Comparison of ENCODE assay signal across 18 mouse cellular contexts in the genomic region with DNA sequence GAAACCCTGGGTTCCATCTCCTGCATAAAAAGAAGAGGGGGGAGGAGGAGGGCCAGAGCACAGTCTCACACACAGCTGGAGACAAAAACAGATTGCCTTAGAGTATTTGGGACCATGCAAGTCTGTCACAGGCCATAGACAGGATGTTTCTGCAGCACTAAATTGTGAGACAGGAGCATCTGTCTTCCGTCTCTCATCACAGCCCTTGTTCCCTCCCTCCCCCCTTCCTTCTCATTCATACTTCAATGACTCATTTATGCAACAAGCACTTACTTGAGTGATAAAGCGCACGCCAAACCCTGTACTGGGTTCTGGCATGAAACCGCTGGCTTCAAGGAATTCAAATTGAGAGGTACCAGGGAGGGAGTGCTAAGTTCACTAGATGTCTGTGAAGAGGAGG. TPM values are rescaled to one million over a fixed set of nuclear protein-coding genes. Genes with fewer than 3 reads are reported as not detected.
DNase-seq lines count a peak whose midpoint lies in the region; ATAC-seq and TF ChIP-seq lines count a peak whose summit lies in the region.
"Had no signal": no experiment of that assay in that cellular context is flagged by ENCODE, and none has a peak within 500 bp of the region (broad histone marks: within the 10 kb centered on the region; RNA-seq: fewer than 3 reads in every experiment).

No protein-coding gene starts in this region.

- no peaks in the 10 kb centered on the region for H3K9me3 ChIP-seq in forebrain, embryonic 16.5 days (ENCODE audit: control insufficient read depth, low read length)
- H3K9me3 ChIP-seq in forebrain, embryonic 10.5 days: no peaks in the 10 kb centered on the region
- H3K9me3 ChIP-seq in heart, embryonic 15.5 days (replicated peaks): no peaks in the 10 kb centered on the region
- H3K9me3 ChIP-seq: embryonic facial prominence, embryonic 12.5 days; midbrain, embryonic 10.5 days had no signal

- H3K4me1 ChIP-seq in forebrain, embryonic 16.5 days (replicated peaks; ENCODE audit: control insufficient read depth, insufficient read depth, low read length): 0 out of 2 replicates have a peak, but pooled peaks cover 3% of the 10 kb centered on the region
- peaks cover 11% of the 10 kb centered on the region for H3K4me1 ChIP-seq in forebrain, embryonic 10.5 days
- H3K4me1 ChIP-seq in heart, embryonic 15.5 days (replicated peaks): peaks cover 13% of the 10 kb centered on the region
- H3K4me1 ChIP-seq: embryonic facial prominence, embryonic 12.5 days had no signal

- WGBS in forebrain, embryonic 16.5 days: 53% methylated on average over 4 of the region's 4 CpGs
- 93% methylated on average over 4 of the region's 4 CpGs for WGBS in forebrain, embryonic 10.5 days
- 42% methylated on average over 4 of the region's 4 CpGs for WGBS in heart, embryonic 15.5 days

- H3K9ac ChIP-seq in forebrain, embryonic 16.5 days (replicated peaks; ENCODE audit: low read depth, low read length): no peak overlapping the region
- H3K9ac ChIP-seq in heart, embryonic 15.5 days: no peak overlapping the region
- H3K9ac ChIP-seq: embryonic facial prominence, embryonic 12.5 days; liver, postnatal 0 days had no signal

- H3K4me3 ChIP-seq in forebrain, embryonic 16.5 days (replicated peaks; ENCODE audit: low read length): no peak overlapping the region
- no peak overlapping the region for H3K4me3 ChIP-seq in forebrain, embryonic 10.5 days
- no peak overlapping the region for H3K4me3 ChIP-seq in heart, embryonic 15.5 days
- no peak overlapping the region for H3K4me3 ChIP-seq in myocyte
- H3K4me3 ChIP-seq: embryonic facial prominence, embryonic 12.5 days; left cerebral cortex, adult 2 months; midbrain, embryonic 10.5 days had no signal

- H3K36me3 ChIP-seq in forebrain, embryonic 16.5 days (ENCODE audit: control insufficient read depth, insufficient read depth): no peaks in the 10 kb centered on the region
- no peaks in the 10 kb centered on the region for H3K36me3 ChIP-seq in forebrain, embryonic 10.5 days (replicated peaks)
- no peaks in the 10 kb centered on the region for H3K36me3 ChIP-seq in heart, embryonic 15.5 days
- H3K36me3 ChIP-seq in myocyte (ENCODE audit: control insufficient read depth, insufficient read depth): no peaks in the 10 kb centered on the region
- H3K36me3 ChIP-seq: embryonic facial prominence, embryonic 12.5 days; midbrain, embryonic 10.5 days had no signal

- H3K27me3 ChIP-seq in forebrain, embryonic 16.5 days (replicated peaks; ENCODE audit: control insufficient read depth, insufficient read depth, low read length): no peaks in the 10 kb centered on the region
- no peaks in the 10 kb centered on the region for H3K27me3 ChIP-seq in forebrain, embryonic 10.5 days (ENCODE audit: poor library complexity, severe bottlenecking)
- no peaks in the 10 kb centered on the region for H3K27me3 ChIP-seq in heart, embryonic 15.5 days
- no peaks in the 10 kb centered on the region for H3K27me3 ChIP-seq in myocyte (ENCODE audit: control insufficient read depth, insufficient read depth, insufficient read length)
- H3K27me3 ChIP-seq: embryonic facial prominence, embryonic 12.5 days had no signal

- no peaks in the 10 kb centered on the region for H3K79me2 ChIP-seq in myocyte (ENCODE audit: control insufficient read depth, insufficient read depth)

- TF ChIP-seq POLR2A in myocyte (IDR thresholded peaks at IDR 0.05; ENCODE audit: insufficient read length, low read depth): no peak

- peak; percentile 41; the same call in 1 of the 2 replicates for ATAC-seq in forebrain, embryonic 16.5 days
- peak; percentile 58 for ATAC-seq in heart, embryonic 15.5 days (replicated peaks; ENCODE audit: insufficient number of reproducible peaks, insufficient read depth, low FRiP score, low read depth)
- ATAC-seq: intestine, embryonic 16.5 days; liver, postnatal 0 days had no signal

- H3K4me2 ChIP-seq in forebrain, embryonic 16.5 days (ENCODE audit: low read length): no peak overlapping the region
- no peak overlapping the region for H3K4me2 ChIP-seq in heart, embryonic 15.5 days
- H3K4me2 ChIP-seq in myocyte (ENCODE audit: low read depth): peak overlapping the region; percentile 27
- H3K4me2 ChIP-seq: embryonic facial prominence, embryonic 12.5 days had no signal

- H3K27ac ChIP-seq in forebrain, embryonic 16.5 days (ENCODE audit: low read length): no peak overlapping the region
- H3K27ac ChIP-seq in forebrain, embryonic 10.5 days: no peak overlapping the region
- H3K27ac ChIP-seq in heart, embryonic 15.5 days: peak overlapping the region; percentile 42
- H3K27ac ChIP-seq: embryonic facial prominence, embryonic 12.5 days; left cerebral cortex, adult 2 months; midbrain, embryonic 10.5 days had no signal

- no peak overlapping the region for H3ac ChIP-seq in myocyte (ENCODE audit: control insufficient read depth, insufficient read length)

- DNase-seq in forebrain, embryonic 10.5 days (ENCODE audit: extremely low spot score, low spot score): no peak
- DNase-seq in layer of hippocampus, adult 9-11 months: peak; percentile 27
- DNase-seq in layer of hippocampus, postnatal 25 days (ENCODE audit: extremely low spot score in 1 of 2, low spot score in 1 of 2): no peak
- no peak for DNase-seq in thymus, postnatal 14 days
- DNase-seq in adrenal gland, postnatal 25 days: no peak
- DNase-seq: adrenal gland, postnatal 36 days; cerebellum, postnatal 25 days; gastrocnemius, postnatal 10 days; kidney, postnatal 4 days; liver, postnatal 0 days; thymus, postnatal 36 days had no signal

TF ChIP-seq in myocyte, 11 proteins besides CTCF, POLR2A, EP300 and RAD21:
- TF ChIP-seq REST (IDR thresholded peaks at IDR 0.05; ENCODE audit: insufficient read depth, insufficient read length): no peak
- peak in 2 of 3 experiments; percentile 39 to 63 for TF ChIP-seq MYOD1 (IDR thresholded peaks at IDR 0.05; ENCODE audit: control insufficient read depth in 1 of 3, insufficient read length in 2 of 3, low read depth in 2 of 3)

RNA-seq across cellular contexts. Expression of gene Slc25a5, which starts 36.2 kb away (rescaled TPM):
- polyA plus RNA-seq in forebrain, embryonic 16.5 days (2015; fragmentation: Nextera tagmentation; extraction: Ambion mirVana): 460 and 461 TPM in 2 replicates
- 867 and 903 TPM in 2 replicates for polyA plus RNA-seq in forebrain, embryonic 10.5 days (2016; fragmentation: Nextera tagmentation; extraction: Ambion mirVana)
- total RNA-seq in layer of hippocampus, postnatal 25 days (2021): 100 to 1,000 TPM; 334 to 370 TPM
- polyA plus RNA-seq in heart, embryonic 15.5 days (2015; fragmentation: Nextera tagmentation; extraction: Ambion mirVana): 962 and 1,080 TPM in 2 replicates
- 684 TPM for polyA plus RNA-seq in myocyte (2012; fragmentation: generic; extraction: Trizol)
- 414 and 427 TPM in 2 replicates for total RNA-seq in adrenal gland, postnatal 25 days (2021)

RNA-seq across cellular contexts. Expression of gene Ube2a, which starts 42.1 kb away (rescaled TPM):
- 109 and 112 TPM in 2 replicates for polyA plus RNA-seq in forebrain, embryonic 16.5 days (2015; fragmentation: Nextera tagmentation; extraction: Ambion mirVana)
- polyA plus RNA-seq in forebrain, embryonic 10.5 days (2016; fragmentation: Nextera tagmentation; extraction: Ambion mirVana): 126 and 131 TPM in 2 replicates
- total RNA-seq in layer of hippocampus, postnatal 25 days (2021): 10 to 100 TPM; 55.8 to 61.8 TPM
- 115 and 130 TPM in 2 replicates for polyA plus RNA-seq in heart, embryonic 15.5 days (2015; fragmentation: Nextera tagmentation; extraction: Ambion mirVana)
- polyA plus RNA-seq in myocyte (2012; fragmentation: generic; extraction: Trizol): 52.1 TPM
- 57.2 and 72.4 TPM in 2 replicates for total RNA-seq in adrenal gland, postnatal 25 days (2021)

RNA-seq across cellular contexts. Expression of gene C330007P06Rik, which starts 42.3 kb away (rescaled TPM):
- polyA plus RNA-seq in forebrain, embryonic 16.5 days (2015; fragmentation: Nextera tagmentation; extraction: Ambion mirVana): 25.2 and 30.8 TPM in 2 replicates
- polyA plus RNA-seq in forebrain, embryonic 10.5 days (2016; fragmentation: Nextera tagmentation; extraction: Ambion mirVana): 32.7 and 33.0 TPM in 2 replicates
- total RNA-seq in layer of hippocampus, postnatal 25 days (2021): 10 to 100 TPM; 37.0 to 39.3 TPM
- 16.6 and 19.0 TPM in 2 replicates for polyA plus RNA-seq in heart, embryonic 15.5 days (2015; fragmentation: Nextera tagmentation; extraction: Ambion mirVana)
- polyA plus RNA-seq in myocyte (2012; fragmentation: generic; extraction: Trizol): 6.6 TPM
- total RNA-seq in adrenal gland, postnatal 25 days (2021): 44.0 and 51.7 TPM in 2 replicates
